Mouse (Mus musculus) mesoderm, embryonic 11.5 days (tissue): ENCODE results near the gene D630023F18Rik.
A peak's percentile ranks its signal among the peaks of the same experiment; 100 is the strongest.

Source experiments
- DNase-seq: peaks from one replicate; pipeline ENCODE4 v3.0.0-alpha.2; 2012; ENCODE audit warnings: low read depth, low spot score

Gene D630023F18Rik

DNA sequence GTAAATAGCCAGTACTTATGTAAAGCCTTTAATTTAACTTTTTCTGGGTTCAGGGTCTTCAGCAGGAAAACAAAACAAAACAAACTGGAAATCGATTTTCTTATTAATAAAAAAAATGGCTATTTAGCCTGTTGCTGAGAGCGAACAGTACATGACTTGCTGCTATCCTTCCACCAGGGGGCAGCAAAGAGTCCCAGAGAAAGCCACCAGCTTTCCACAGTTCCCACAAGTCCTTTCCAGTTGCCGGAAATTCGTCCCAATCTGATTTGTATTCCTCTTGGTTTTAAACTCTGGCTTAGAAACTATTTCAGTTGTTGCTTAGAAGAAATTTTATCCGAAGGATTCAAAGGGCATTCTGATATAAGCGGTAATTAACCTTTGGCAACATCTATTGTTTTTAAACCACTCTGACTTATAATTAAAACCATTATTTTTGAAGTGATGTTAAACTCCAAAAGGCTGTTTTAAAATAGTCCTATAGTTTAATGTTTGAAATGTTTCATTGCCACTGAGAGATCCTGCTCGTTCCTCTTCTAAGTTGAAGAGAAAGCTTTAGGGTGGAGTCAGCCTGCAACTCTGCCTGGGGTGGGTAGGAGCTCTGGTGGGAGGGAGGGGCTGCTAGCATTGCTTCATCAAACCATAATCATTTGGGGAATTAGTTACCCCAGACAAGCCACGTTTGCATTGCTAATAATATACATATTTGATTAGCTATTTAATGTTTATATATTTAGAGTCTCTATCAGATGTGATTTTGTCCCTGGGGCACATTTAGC, 10.8 kb downstream of the D630023F18Rik start:
- peak; percentile 93 for DNase-seq

- DNase-seq = no peak
These were observed 13.1 kb downstream of the D630023F18Rik start for GRCm38 (mm10) chr1:65109756-65110435.

- DNase-seq = no peak
These were observed 13.8 kb downstream of the D630023F18Rik start for GRCm38 (mm10) chr1:65109196-65109595.

GRCm38 (mm10) chr1:65107654-65108279, 15.2 kb downstream of the D630023F18Rik start:
- no peak for DNase-seq

DNA sequence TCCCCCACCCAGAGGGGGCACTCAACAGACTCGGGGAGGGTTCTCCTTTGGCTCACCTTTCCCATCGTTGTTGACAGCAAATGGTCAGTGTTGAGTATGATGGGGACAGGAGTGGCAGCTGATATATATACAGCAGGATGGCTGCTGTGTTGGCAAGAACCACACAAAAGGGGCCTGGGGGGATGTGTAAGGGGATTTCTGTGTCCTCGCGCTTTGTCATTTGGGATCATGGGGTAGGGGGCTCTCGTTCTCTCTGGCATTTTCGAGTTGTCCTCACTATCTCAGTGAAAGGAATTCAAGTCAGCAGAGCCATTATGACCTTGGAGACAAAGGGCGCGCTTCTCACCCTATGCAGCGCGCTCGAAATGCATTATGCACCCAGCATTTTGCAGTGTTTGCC, 19.7 kb downstream of the D630023F18Rik start, which contains the start of gene Cryga:
Gene Cryga, minus strand, starts transcription at position 101 of the 400 bp plus-strand sequence.
- DNase-seq = no peak

DNA sequence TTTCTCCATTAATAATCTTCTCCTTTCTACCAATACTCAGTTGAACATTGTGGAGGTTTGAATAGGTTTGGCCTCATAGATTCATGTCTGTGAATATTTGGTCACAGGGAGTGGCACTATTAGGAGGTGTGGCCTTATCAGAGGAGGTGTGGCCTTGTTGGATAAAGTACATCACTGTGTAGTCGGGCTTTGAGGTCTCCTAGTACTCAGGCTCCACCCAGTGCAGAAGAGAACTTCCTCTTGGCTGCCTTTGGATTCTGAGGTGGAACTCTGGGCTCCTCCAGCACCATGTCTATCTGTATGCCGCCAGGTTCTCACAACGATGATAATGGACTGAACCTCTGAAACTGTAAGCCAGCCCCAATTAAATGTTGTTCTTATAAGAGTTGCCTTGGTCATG, 26.1 kb downstream of the D630023F18Rik start:
- no peak for DNase-seq

- DNase-seq = no peak
These were observed 31.4 kb downstream of the D630023F18Rik start for GRCm38 (mm10) chr1:65091566-65091965.

DNA sequence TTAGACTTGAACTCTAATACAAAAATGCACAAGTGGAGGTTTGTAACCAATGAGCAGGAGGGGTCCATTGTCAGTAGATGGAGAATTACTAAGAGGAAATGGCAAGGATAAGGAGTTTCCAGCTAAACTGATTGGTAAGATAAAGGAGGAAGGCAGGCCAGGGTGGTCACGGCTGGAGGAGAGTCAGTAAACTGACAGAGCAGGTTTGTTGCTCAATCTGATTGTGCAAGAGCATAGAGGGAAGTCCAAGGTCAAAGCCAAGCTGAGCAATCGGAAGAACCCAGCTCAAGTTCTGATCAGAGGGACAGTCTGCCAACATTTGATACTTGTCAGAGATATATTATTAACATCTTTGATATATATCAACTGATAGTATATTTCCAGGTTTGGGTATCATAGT, 32.6 kb downstream of the D630023F18Rik start:
- no peak for DNase-seq

DNA sequence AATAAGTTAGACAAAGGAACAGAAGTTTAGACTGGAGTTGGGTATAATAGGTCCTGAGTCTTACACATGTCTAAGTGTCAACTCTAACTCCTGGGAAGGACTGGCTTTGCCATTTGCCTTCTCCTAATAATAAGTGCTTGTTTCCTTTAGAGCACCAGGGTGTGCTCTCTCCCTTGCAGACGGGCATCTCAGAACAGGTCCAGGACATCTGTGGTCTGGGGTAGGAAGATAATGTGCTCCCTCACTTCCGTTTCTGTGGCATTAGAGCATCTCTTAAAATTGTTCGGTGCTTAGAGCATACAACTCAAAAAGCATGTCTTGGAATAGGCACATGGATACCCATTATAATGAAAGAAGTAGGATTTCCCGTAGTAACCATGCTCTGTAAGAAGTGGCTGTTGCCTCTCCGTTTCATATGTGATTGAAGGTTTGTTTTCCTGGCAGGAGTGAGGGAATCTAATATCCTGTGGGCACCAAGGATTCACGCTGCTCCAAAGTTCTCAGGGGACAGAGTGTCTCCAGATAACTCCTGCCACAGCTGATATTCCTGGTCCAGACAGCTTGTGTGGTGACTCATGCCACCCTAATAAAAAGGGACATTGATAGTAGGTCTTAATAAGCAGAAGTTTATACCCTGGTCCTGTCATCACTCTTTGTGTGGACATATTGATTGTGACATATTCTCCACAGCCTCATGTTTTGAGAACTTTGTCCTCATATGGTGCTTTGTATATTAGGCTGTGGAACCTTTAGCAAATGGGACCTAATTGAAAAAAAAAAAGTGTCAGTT, 34.3 kb downstream of the D630023F18Rik start:
- DNase-seq = no peak

DNA sequence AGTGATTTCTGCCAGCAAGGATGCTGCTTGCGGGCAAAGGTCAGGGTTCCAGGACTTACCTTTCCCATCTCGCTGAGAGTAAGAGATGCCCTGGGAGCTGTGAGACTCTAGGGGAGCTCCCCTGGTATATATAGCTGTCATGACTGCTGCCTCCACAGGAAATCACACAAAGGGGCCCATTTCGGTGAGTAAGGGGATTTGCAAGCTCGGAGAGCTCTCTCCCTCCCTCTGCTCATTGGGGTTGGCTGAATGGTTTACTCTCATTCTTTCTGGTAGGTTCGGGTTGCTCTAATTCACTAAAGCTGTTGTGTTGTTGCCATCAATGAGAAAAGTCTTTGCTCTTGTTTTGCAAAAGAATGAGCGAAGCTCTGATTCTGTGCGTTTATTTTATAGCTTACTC, 40.8 kb downstream of the D630023F18Rik start, which contains the start of gene Crygb:
Gene Crygb, minus strand, starts transcription at position 101 of the 400 bp plus-strand sequence.
- DNase-seq = no peak

GRCm38 (mm10) chr1:65075607-65076006, 47.4 kb downstream of the D630023F18Rik start:
- no peak for DNase-seq

DNA sequence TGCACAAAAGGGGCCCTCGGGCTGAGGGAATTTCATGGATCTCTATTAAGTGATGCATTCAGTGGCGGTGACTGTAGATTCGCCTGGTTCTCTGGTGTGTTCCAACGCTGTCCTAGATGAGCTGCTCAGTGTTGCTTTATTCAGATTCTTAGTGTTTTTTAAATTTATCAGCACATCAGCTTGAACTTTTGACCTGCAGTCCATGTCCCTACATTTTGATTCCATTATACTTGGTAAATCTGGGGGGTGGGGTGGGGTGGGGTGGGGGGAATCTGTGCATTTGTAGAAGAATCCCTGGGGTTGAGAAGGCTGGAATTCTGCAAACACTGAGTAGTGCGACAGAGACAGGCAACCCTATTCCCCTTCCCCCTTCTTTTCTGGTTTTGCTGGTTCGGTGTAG, 49.4 kb downstream of the D630023F18Rik start, which contains the start of gene Crygc:
Gene Crygc, minus strand, starts transcription at position 101 of the 400 bp plus-strand sequence.
- DNase-seq = no peak

GRCm38 (mm10) chr1:65067842-65068241, 55.2 kb downstream of the D630023F18Rik start:
- no peak for DNase-seq

GRCm38 (mm10) chr1:65064201-65064600, 58.8 kb downstream of the D630023F18Rik start:
- no peak for DNase-seq

GRCm38 (mm10) chr1:65063352-65063751, 59.7 kb downstream of the D630023F18Rik start, which contains the start of gene Crygd:
Gene Crygd (minus strand): TSS chr1:65063452.
- DNase-seq = no peak
